Mouse (Mus musculus) hindbrain, embryonic 11.5 days (tissue): Measurements from ENCODE around the gene 4921536K21Rik. TPM values are rescaled to one million over a fixed set of nuclear protein-coding genes. Genes with fewer than 3 reads are reported as not detected.

Experiments used
- ATAC-seq: fragments of 200-750 bp; cut with Nextera tagmentation; 2 replicates; pipeline ENCODE4 v1.8.0; 2017; ENCODE audit warnings: mild to moderate bottlenecking, moderate TSS enrichment, moderate library complexity; ENCODE audit not compliant: low FRiP score
- DNase-seq: peaks from one replicate; pipeline ENCODE4 v3.0.0-alpha.2; 2015; ENCODE audit warnings: low spot score
- H3K27ac ChIP-seq: fragments of 300-500 bp; sonication (generic); 2 replicates; pipeline ENCODE4 v1.5.1; 2014; ENCODE audit warnings: mild to moderate bottlenecking, low read depth, low read length
- H3K27me3 ChIP-seq: fragments of 300-500 bp; sonication (generic); 2 replicates; pipeline ENCODE4 v1.6.1; 2014; ENCODE audit warnings: mild to moderate bottlenecking, low read length, moderate library complexity, mixed read lengths; ENCODE audit not compliant: control insufficient read depth, insufficient read depth
- H3K36me3 ChIP-seq: fragments of 300-500 bp; sonication (generic); 2 replicates; pipeline ENCODE4 v1.6.1; 2014; ENCODE audit warnings: mild to moderate bottlenecking, low read length, moderate library complexity, mixed read lengths; ENCODE audit not compliant: control insufficient read depth, insufficient read depth
- H3K4me1 ChIP-seq: fragments of 300-500 bp; sonication (generic); replicated peaks from 2 replicates; pipeline ENCODE4 v1.6.1; 2014; ENCODE audit warnings: low read length, mixed read lengths; ENCODE audit not compliant: control insufficient read depth, insufficient read depth
- H3K4me2 ChIP-seq: fragments of 300-500 bp; sonication (generic); replicated peaks from 2 replicates; pipeline ENCODE4 v1.6.1; 2014; ENCODE audit warnings: mild to moderate bottlenecking, low read depth, low read length
- H3K4me3 ChIP-seq: fragments of 300-500 bp; sonication (generic); 2 replicates; pipeline ENCODE4 v1.5.1; 2014; ENCODE audit warnings: low read depth, low read length
- H3K9ac ChIP-seq: fragments of 300-500 bp; sonication (generic); 2 replicates; pipeline ENCODE4 v1.6.1; 2014; ENCODE audit warnings: low read depth, low read length
- H3K9me3 ChIP-seq: fragments of 300-500 bp; sonication (generic); 2 replicates; pipeline ENCODE4 v1.6.1; 2016; ENCODE audit warnings: low read length; ENCODE audit not compliant: control insufficient read depth
- WGBS: fragments of 180-500 bp; shearing (Covaris S2); extraction: QIAGEN DNeasy Blood & Tissue Kit; methylation state at CpG from one replicate; pipeline ENCODE4 v1.1.7; 2014; 5-methylcytosine and 5-hydroxymethylcytosine counted together
- polyA plus RNA-seq: library from polyadenylated mRNA; unstranded; fragments of >200 nt; fragmentation: Nextera tagmentation; extraction: Ambion mirVana; gene quantifications from 2 replicates; pipeline ENCODE4 v1.2.1, GENCODE M21; 2014

4921536K21Rik gene
- polyA plus RNA-seq, result 0.27 and 1.2 TPM in 2 replicates

GRCm38 (mm10) chr11:3894406-3895281 lies at the start of gene 4921536K21Rik, which contains the start of gene Dusp18:
Gene 4921536K21Rik (minus strand): TSS chr11:3895098.
Gene Dusp18 (plus strand): TSS chr11:3895240.
- 3% methylated on average over 46 of the region's 46 CpGs for WGBS

DNA sequence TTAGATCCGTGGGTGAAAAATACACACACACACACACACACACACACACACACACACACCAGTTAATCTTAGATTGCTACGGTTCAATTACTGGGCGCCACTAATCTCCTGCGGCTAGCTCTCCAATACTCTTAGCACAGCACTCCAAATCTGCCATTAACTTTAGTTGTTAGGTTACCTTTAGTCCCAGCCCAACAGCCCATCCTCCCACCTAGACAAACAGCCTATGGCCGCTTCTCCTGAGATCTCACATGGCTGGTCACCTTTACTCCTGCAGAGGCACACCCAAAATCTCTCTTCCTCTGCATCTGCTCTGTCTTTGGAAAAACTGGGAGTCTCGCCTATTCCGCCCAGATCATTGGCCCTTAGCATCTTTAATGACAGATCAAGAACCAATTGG lies 46.5 kb upstream of the 4921536K21Rik start:
- H3K27me3 ChIP-seq, result no peaks in the 10 kb centered on the region
- H3K4me1 ChIP-seq, result no peaks in the 10 kb centered on the region
- H3K4me2 ChIP-seq, result no peak overlapping the region
- no peaks in the 10 kb centered on the region for H3K9me3 ChIP-seq
- H3K4me3 ChIP-seq, result no peak overlapping the region
- H3K27ac ChIP-seq, result no peak overlapping the region
- no peaks in the 10 kb centered on the region for H3K36me3 ChIP-seq
- DNase-seq (no peak), ATAC-seq (no peak)
- no peak overlapping the region for H3K9ac ChIP-seq
- WGBS, result 95% methylated on average over 7 of the region's 7 CpGs

More at GRCm38 (mm10) chr11:3894406-3895281, at the start of gene 4921536K21Rik, which contains the start of gene Dusp18:
- Histone ChIP-seq H3K27me3 (no peaks in the 10 kb centered on the region), H3K9ac (peak within 1 kb of the TSS; percentile 68), H3K4me3 (peak within 1 kb of the TSS; percentile 49), H3K4me2 (peak within 1 kb of the TSS; percentile 62), H3K36me3 (peaks cover 2% of the 10 kb centered on the region; the same call in 1 of the 2 replicates), H3K9me3 (no peaks in the 10 kb centered on the region), H3K27ac (peak within 1 kb of the TSS; percentile 79), H3K4me1 (no peaks in the 10 kb centered on the region; the same call in 1 of the 2 replicates)
- ATAC-seq (peak; percentile 99), DNase-seq (peak; percentile 96)

- Histone ChIP-seq H3K9me3 (no peaks in the 10 kb centered on the region), H3K36me3 (no peaks in the 10 kb centered on the region), H3K4me2 (no peak overlapping the region), H3K9ac (no peak overlapping the region), H3K4me1 (no peaks in the 10 kb centered on the region), H3K4me3 (no peak overlapping the region), H3K27me3 (no peaks in the 10 kb centered on the region), H3K27ac (no peak overlapping the region)
- WGBS, result 75% methylated on average over 13 of the region's 13 CpGs
- ATAC-seq, result no peak
- no peak for DNase-seq
Observed at GRCm38 (mm10) chr11:3937321-3937874, 42.5 kb upstream of the 4921536K21Rik start.

DNA sequence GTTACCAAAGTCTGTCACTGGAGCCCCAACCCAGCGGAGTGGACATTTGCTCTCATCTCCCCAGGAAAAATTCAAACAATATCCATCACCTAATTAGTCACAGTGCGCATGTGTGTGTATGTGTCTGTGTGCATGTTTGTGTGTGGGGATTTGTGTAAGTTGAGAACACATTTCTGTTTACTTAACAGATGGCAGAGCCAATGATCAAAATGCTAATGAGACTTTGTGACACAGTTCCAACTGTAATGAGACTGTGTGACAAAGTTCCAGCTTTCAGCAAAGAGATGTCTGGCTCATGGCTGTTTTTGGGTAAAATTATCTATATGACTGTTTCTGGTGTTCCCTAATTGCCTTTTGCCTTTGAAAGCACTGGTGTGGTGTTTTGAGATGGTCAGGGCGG lies 41.4 kb upstream of the 4921536K21Rik start:
- H3K4me2 ChIP-seq, result no peak overlapping the region
- H3K27ac ChIP-seq, result no peak overlapping the region
- H3K4me1 ChIP-seq, result peaks cover under 1% of the 10 kb centered on the region; the same call in 1 of the 2 replicates
- DNase-seq (no peak), ATAC-seq (no peak)
- 94% methylated on average over 3 of the region's 3 CpGs for WGBS
- H3K9ac ChIP-seq, result no peak overlapping the region
- H3K4me3 ChIP-seq, result no peak overlapping the region
- H3K9me3 ChIP-seq, result no peaks in the 10 kb centered on the region
- H3K27me3 ChIP-seq, result no peaks in the 10 kb centered on the region
- H3K36me3 ChIP-seq, result no peaks in the 10 kb centered on the region

GRCm38 (mm10) chr11:3935135-3935534 lies 40.2 kb upstream of the 4921536K21Rik start:
- Histone ChIP-seq H3K27ac (no peak overlapping the region), H3K27me3 (no peaks in the 10 kb centered on the region), H3K9me3 (no peaks in the 10 kb centered on the region), H3K4me3 (no peak overlapping the region), H3K9ac (no peak overlapping the region), H3K4me2 (no peak overlapping the region), H3K4me1 (peaks cover 2% of the 10 kb centered on the region; the same call in 1 of the 2 replicates), H3K36me3 (no peaks in the 10 kb centered on the region)
- 74% methylated on average over 4 of the region's 4 CpGs for WGBS
- DNase-seq (no peak), ATAC-seq (no peak)

- no peak overlapping the region for H3K9ac ChIP-seq
- no peak overlapping the region for H3K4me3 ChIP-seq
- DNase-seq, result no peak
- H3K9me3 ChIP-seq, result no peaks in the 10 kb centered on the region
- WGBS, result 76% methylated on average over 9 of the region's 9 CpGs
- H3K36me3 ChIP-seq, result no peaks in the 10 kb centered on the region
- no peak for ATAC-seq
- peaks cover 2% of the 10 kb centered on the region; the same call in 1 of the 2 replicates for H3K4me1 ChIP-seq
- no peaks in the 10 kb centered on the region for H3K27me3 ChIP-seq
- no peak overlapping the region for H3K27ac ChIP-seq
- no peak overlapping the region for H3K4me2 ChIP-seq
Observed at GRCm38 (mm10) chr11:3933756-3934285, 38.9 kb upstream of the 4921536K21Rik start.

- DNase-seq, result peak; percentile 83
- peak within 1 kb of the TSS; percentile 47 for H3K9ac ChIP-seq
- H3K4me3 ChIP-seq, result peak within 1 kb of the TSS; percentile 39
- ATAC-seq, result peak; percentile 86
- 1% methylated on average over 15 of the region's 26 CpGs for WGBS
- H3K36me3 ChIP-seq, result no peaks in the 10 kb centered on the region
- peaks cover 2% of the 10 kb centered on the region; the same call in 1 of the 2 replicates for H3K4me1 ChIP-seq
- H3K27me3 ChIP-seq, result no peaks in the 10 kb centered on the region
- peak within 1 kb of the TSS; percentile 74 for H3K4me2 ChIP-seq
- H3K27ac ChIP-seq, result no peak within 1 kb of the TSS
- no peaks in the 10 kb centered on the region for H3K9me3 ChIP-seq
Observed at GRCm38 (mm10) chr11:3931511-3932211, 36.8 kb upstream of the 4921536K21Rik start, which contains the start of gene Tcn2. Gene Tcn2 (minus strand): TSS chr11:3932159.

DNA sequence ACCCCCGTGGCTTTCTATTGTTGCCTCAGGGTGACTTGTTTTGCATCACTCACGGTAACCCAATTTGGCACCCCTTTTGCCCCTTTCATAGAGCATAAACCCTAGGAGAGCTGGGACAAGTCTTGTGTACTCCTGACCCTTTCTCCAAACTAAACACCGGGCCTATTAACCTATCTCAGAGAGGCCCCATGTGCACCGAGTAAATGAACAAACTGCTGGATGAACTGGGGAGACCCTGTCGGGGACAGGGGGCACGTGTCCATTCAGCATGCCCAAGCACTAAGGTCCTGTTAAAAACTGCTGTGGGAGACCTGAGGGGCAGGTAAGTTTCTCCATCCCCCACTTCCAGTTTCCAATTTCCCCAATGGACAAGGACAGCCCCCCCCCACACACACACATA lies 36.0 kb upstream of the 4921536K21Rik start:
- WGBS, result 29% methylated on average over 6 of the region's 6 CpGs

More for the DNA sequence above, 36.0 kb upstream of the 4921536K21Rik start:
- H3K4me1 ChIP-seq, result peaks cover 2% of the 10 kb centered on the region; the same call in 1 of the 2 replicates
- no peaks in the 10 kb centered on the region for H3K36me3 ChIP-seq
- peak overlapping the region; percentile 39 for H3K4me3 ChIP-seq
- no peak for ATAC-seq
- no peaks in the 10 kb centered on the region for H3K9me3 ChIP-seq
- peak overlapping the region; percentile 74; the same call in 1 of the 2 replicates for H3K4me2 ChIP-seq
- no peak for DNase-seq
- no peak overlapping the region for H3K27ac ChIP-seq
- 0 out of 2 replicates have a peak overlapping the region, but pooled peaks have one; percentile 47 for H3K9ac ChIP-seq
- H3K27me3 ChIP-seq, result no peaks in the 10 kb centered on the region
